Mouse (Mus musculus) ovary, postnatal 10 days (tissue): ENCODE data around the gene Klhl2.

Experiments used
- DNase-seq: peaks from one replicate; pipeline ENCODE4 v3.0.0; 2022; ENCODE audit warnings: low spot score

Klhl2 gene

DNA sequence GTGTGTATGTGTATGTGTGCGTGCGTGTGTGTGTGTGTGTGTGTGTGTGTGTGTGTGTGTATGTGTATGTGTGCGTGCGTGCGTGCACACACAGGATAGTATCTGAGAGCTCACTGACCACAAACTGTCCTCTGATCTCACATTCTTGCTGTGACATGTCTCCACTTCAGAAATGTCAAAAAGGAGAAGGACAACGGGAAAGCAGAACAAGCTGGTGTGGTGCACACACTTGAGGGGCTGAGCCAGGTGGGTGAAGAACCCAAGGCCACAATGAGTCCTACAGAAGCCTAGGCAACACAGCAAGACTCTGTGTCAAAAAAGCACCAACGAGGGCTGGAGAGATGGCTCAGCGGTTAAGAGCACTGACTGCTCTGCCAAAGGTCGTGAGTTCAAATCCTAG lies 81.2 kb downstream of the Klhl2 start:
- DNase-seq: no peak

- no peak for DNase-seq
Measured at GRCm38 (mm10) chr8:64767047-64767446, 82.8 kb downstream of the Klhl2 start.

DNA sequence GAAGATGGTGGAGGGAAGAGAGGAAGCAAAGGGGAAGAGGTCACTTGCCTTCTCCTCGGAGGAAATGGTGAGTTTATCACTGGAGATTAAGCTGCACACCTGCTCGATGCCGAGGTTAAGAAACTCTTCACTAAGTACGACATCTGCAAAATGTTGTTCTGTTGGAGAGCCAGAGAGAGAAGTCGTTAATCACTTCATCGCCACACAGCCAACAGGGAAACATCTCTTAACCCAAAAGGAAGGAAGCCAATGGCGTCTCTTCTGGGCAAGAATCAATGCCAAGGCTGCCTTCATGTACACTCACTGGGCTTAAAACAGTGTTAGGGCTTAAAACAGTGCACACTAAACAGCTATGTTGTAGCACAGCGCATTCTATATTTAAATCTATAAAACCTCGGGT lies 85.7 kb downstream of the Klhl2 start:
- no peak for DNase-seq

GRCm38 (mm10) chr8:64762751-64763150 lies 87.1 kb downstream of the Klhl2 start:
- DNase-seq: no peak

DNA sequence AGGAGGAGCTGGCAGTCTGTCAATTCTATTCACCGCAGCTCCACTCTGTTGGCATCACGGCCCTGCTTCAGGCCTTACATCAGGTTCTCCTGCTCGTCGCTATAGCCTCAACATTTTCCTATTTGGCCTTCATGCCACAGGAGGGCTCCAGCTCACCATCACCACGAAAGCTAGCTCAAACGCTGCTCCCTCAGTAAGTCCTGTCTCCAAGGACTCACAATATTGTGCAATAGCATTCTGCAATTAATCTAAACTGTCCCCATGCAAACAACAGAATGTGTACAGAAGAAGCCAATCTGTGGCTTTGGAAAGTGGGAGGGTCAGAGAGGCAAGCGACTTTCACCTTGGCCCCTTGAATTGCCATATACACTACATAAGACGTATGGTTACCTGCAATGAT lies 88.4 kb downstream of the Klhl2 start:
- no peak for DNase-seq

DNA sequence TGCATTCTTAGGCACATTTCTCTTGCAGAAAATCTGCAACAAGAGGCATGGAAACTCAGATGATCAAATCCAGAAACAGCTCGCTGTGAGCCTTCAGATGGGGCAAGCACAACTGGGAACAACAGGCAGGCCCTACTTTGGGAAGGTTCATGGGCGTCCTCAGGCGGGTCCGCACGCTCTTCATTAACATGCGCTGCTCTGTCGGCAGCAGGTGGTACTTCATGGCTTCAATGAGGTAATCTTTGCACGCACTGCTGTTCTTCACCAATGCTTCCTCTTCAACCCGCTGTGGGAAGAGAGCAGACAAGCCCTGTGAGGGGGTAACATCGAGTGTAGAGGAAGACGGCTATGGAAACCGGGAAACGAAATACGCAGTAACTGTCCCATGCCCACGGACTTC lies 91.9 kb downstream of the Klhl2 start:
- no peak for DNase-seq

DNA sequence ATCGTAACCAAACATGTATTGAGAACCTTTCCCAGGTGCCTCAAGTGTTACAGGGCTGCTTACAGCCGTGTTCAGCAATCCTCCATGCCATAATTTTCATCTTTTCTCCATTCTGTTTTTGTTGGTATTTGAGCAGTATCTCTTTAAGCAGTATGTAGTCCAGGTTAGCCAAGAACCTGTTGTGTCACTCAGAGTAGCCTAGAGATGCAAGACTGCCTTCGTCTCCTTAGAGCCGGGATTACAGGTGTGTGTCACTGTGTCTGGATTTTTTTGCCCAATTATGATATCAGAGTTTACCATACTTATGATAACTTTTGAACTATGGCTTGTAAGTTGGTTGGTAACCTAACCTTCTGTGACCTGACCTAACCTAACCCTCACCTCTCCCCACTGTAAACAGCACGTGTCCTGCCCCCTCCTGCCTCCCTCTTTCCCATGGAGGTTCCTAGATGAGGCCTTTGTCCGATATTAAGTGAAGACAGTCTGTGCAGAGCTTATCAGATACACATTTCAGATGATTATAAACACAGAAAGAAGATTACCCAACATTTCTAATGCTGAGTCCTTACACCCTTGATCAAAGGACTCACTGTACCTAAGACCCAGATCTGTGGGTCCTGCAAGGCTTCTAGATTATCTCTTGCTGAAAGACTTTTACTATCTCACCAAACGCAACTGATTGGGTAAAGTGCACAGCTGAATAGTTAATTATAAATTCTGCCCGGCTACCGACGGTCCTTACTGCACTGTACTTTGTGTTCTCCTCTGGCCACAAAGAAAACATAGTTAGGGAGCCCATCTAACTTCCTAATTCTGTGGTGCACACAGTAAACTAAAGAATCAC lies 103.4 kb downstream of the Klhl2 start:
- no peak for DNase-seq

GRCm38 (mm10) chr8:64740547-64741211 lies 109.1 kb downstream of the Klhl2 start:
- DNase-seq: no peak

- no peak for DNase-seq
Measured at GRCm38 (mm10) chr8:64738916-64739315, 110.9 kb downstream of the Klhl2 start.

DNA sequence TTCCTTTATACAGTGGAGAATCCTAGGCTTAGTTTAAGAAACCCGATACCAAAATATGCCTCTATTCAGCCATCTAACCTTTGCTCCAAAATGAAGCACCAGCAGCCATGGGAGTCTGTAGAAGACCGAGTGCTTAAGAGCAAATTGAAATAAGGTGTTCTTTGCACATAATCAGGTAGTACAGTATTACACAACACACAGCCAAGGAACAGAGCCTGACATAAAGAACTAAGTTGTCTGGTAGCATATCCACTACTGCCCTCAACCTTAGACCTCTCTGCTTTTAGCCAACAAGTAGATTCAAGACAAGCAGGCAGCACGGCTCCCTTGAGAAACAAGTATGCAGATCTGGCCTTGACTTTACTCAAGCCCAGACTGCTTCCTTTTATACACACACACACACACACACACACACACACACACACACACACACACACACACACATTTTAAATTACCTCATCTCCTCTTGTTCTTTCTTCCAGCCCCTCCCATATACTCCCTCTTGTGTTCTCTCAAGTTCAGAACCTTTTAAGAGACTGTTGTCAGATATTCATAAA lies 113.0 kb downstream of the Klhl2 start:
- no peak for DNase-seq

- DNase-seq: no peak
Measured at GRCm38 (mm10) chr8:64735161-64735560, 114.7 kb downstream of the Klhl2 start.

- DNase-seq: peak; percentile 76
Measured at GRCm38 (mm10) chr8:64733271-64733943, 116.4 kb downstream of the Klhl2 start, which contains the start of gene Msmo1. Gene Msmo1, minus strand, starts transcription at chr8:64733792.

- no peak for DNase-seq
Measured at GRCm38 (mm10) chr8:64732596-64732995, 117.2 kb downstream of the Klhl2 start.

- DNase-seq: no peak
Measured at GRCm38 (mm10) chr8:64728156-64728555, 121.7 kb downstream of the Klhl2 start.

- DNase-seq: no peak
Measured at GRCm38 (mm10) chr8:64726190-64726695, 123.6 kb downstream of the Klhl2 start.

- DNase-seq: no peak
Measured at GRCm38 (mm10) chr8:64723206-64723605, 126.6 kb downstream of the Klhl2 start.

- no peak for DNase-seq
Measured at GRCm38 (mm10) chr8:64717868-64718267, 131.9 kb downstream of the Klhl2 start.

- DNase-seq: no peak
Measured at GRCm38 (mm10) chr8:64712499-64712898, 137.3 kb downstream of the Klhl2 start.

DNA sequence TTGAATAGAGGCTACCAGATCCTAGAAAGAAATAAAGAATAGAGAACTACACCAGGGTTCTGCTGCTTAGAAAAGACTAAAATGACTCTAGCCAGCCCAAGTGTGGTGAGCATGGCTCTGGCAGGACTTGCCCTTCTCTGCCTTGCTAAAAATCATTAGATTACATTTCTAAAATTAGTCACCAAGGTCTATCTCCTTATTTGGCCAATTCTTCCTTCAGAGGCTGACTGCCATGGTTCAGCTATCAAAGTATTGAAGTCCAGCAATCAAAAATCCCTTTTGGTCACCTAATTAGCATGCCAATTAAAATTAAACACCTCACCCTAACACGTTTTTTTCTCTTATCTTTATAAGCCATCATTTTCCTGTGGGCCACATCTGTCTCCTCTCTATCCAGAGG lies 138.3 kb downstream of the Klhl2 start:
- no peak for DNase-seq

- DNase-seq: no peak
Measured at GRCm38 (mm10) chr8:64707481-64707880, 142.3 kb downstream of the Klhl2 start.

DNA sequence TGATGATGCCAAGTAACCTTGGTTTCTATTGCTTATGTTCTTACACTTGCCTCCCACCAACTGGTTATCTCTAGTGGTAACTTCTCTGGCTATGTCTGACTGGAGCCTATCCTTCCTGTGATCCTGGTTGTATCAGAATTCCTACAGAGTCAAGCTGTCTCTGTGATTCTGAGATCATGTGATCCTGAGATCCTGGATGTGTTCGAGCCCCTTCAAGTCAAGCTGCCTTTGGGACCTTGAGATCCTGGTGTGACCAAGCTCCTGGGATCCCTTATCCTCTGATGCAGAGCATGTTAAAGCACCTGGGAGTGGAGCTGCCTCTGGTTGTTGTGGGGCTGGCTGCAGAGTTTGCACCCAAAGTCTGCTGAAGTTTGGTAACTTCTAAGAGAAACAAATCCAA lies 146.6 kb downstream of the Klhl2 start:
- DNase-seq: no peak

GRCm38 (mm10) chr8:64692651-64693201 lies 157.1 kb downstream of the Klhl2 start, which contains the start of gene Cpe:
Gene Cpe, minus strand, starts transcription at chr8:64693054.
- DNase-seq: peak; percentile 59
